Mouse (Mus musculus): ENCODE measurements around the gene Apof. TPM values are rescaled to one million over a fixed set of nuclear protein-coding genes. Genes with fewer than 3 reads are reported as not detected.
"Not testable (repeated sequence)": the region's sequence is repeated elsewhere in the genome, so short reads cannot be mapped to it uniquely, and the experiment has no call there.

The Apof gene
- polyA plus RNA-seq, 1 experiment from 2014 or later = not detected

DNA sequence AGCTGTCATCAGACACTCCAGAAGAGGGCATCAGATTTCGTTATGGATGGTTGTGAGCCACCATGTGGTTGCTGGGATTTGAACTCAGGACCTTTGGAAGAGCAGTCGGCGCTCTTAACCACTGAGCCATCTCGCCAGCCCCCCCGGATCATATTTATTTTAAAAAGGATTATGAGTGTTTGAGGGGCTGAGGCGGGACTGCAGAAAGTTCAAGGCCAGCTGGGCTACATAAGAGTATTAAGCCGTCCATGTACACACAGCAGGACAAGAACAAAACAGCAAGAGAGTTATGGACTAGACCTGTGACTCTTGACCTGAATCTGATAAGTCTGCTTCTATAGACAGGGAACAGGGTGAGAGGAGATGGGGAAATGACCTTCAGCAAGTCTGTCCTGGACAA, 8.1 kb upstream of the Apof start:
- H3K9me3 ChIP-seq; H3K4me3 ChIP-seq; H3K36me3 ChIP-seq; H3K4me1 ChIP-seq; H3K9ac ChIP-seq (replicated peaks); H3K4me2 ChIP-seq (replicated peaks); ATAC-seq (ENCODE audit: low FRiP score, low read depth); H3K27ac ChIP-seq (replicated peaks); H3K27me3 ChIP-seq: not testable (repeated sequence)
- 92% methylated on average over 7 of the region's 7 CpGs for WGBS

DNA sequence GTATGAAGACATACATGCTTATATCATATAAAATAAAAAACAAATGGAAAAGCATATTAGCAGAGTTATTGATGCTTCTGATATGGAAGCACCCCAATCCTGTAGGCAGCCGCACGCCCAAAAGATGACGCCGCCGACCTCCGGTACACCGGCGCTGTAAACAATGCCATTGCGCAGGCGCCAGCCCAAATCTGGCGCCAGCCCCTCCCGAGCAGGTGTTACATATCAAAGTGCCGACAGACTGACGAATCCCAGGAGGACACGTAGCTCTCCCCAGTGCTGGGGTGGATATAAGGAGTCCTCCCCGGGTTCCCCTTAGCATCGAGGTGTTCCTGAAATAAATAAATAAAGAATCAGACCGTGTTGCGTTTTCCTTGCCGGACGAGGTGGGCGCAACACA, 6.2 kb upstream of the Apof start:
- no peak for ATAC-seq (ENCODE audit: low FRiP score, low read depth)
- no peak overlapping the region for H3K4me3 ChIP-seq
- no peak overlapping the region for H3K4me2 ChIP-seq (replicated peaks)
- no peaks in the 10 kb centered on the region for H3K27me3 ChIP-seq
- WGBS = 77% methylated on average over 22 of the region's 22 CpGs
- H3K9me3 ChIP-seq = no peaks in the 10 kb centered on the region
- no peak overlapping the region for H3K27ac ChIP-seq (replicated peaks)
- H3K4me1 ChIP-seq = no peaks in the 10 kb centered on the region
- H3K9ac ChIP-seq (replicated peaks) = no peak overlapping the region
- H3K36me3 ChIP-seq = no peaks in the 10 kb centered on the region

DNA sequence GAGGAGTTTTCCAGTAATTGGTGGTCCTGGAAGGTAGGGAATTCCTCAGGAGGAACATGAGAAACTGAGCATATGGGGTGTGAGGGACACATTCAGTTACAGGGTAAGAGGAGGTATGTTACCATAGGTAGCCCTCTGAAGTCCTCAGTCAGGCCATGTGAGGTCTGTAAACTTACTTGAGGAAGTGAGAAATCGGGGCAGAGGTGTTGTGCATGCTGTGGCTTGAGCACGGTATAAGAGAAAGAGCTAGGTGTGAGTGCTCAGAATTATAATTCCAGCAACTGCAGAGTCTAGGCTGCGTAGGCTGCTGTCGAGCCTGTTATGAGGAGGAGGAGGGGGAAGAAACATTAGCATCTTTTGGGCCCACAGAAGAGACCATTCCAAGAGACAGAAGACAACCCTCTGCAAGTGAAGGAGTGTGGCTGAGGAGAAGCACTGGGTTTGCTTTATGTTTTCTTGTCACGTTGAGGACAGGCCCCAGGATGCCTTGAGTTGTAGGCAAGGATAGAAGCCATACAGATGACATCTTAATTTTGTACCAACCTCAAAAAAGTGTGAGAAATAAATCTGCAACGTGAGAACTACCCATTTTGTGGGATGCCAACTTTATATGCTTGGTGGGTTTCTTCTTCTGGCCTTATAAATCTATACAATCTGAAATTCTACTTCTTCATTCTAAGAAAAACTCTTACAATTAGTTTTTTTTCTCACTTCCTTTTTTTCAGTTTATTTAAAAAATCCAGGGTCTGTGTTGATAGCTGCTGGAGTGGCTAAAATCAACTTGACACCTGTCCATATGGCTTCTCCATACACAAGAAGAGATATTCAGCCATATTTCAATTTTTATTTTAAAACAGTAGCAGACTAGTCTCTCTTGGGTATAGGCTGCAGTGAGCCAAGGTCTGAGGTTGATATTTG, 4.8 kb upstream of the Apof start:
- Histone ChIP-seq H3K36me3 (no peaks in the 10 kb centered on the region), H3K9me3 (no peaks in the 10 kb centered on the region), H3K27me3 (no peaks in the 10 kb centered on the region), H3K4me1 (no peaks in the 10 kb centered on the region), H3K4me3 (no peak overlapping the region), H3K4me2 (replicated peaks) (no peak overlapping the region), H3K9ac (replicated peaks) (no peak overlapping the region), H3K27ac (replicated peaks) (no peak overlapping the region)
- WGBS = 80% methylated on average over 6 of the region's 6 CpGs
- ATAC-seq (ENCODE audit: low FRiP score, low read depth) = no peak

DNA sequence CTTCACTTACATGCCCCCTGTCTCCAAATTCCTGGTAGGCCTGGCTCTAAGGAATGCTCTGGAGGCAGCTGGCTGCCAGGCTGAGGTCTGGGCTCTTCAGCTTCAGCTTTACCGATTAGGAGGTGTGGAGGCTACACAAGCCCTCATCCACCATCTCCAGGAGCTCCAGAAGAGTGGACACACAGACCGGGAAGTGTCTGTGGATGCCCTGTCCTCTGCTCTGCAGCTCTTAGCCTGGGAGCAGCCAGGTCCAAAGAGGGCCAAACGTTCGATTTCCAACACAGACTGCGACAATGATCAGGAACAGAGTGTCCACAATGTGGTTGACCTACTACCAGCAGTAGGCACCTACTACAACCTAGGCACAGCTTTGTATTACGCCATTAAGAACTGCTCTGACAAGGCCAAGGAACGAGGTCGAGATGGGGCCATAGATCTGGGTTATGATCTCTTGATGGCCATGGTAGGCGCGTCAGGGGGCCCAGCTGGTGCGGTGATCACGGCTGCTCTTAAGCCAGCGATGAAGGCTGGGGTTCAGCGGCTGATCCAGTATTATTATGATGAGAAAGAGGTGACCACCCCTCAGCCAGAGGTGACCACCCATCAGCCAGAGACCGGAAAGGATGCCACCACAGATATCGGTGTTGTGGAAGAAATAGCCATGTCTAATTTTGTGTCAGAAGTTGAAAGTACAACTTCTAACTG, 887 bp downstream of the Apof start:
- 88% methylated on average over 16 of the region's 16 CpGs for WGBS
- no peak overlapping the region for H3K4me2 ChIP-seq (replicated peaks)
- H3K4me1 ChIP-seq = peaks cover 3% of the 10 kb centered on the region; the same call in 1 of the 2 replicates
- H3K9me3 ChIP-seq = no peaks in the 10 kb centered on the region
- ATAC-seq (ENCODE audit: low FRiP score, low read depth) = no peak
- no peaks in the 10 kb centered on the region for H3K36me3 ChIP-seq
- H3K9ac ChIP-seq (replicated peaks) = no peak overlapping the region
- no peaks in the 10 kb centered on the region; the same call in 1 of the 2 replicates for H3K27me3 ChIP-seq
- no peak overlapping the region for H3K4me3 ChIP-seq
- H3K27ac ChIP-seq (replicated peaks) = no peak overlapping the region

DNA sequence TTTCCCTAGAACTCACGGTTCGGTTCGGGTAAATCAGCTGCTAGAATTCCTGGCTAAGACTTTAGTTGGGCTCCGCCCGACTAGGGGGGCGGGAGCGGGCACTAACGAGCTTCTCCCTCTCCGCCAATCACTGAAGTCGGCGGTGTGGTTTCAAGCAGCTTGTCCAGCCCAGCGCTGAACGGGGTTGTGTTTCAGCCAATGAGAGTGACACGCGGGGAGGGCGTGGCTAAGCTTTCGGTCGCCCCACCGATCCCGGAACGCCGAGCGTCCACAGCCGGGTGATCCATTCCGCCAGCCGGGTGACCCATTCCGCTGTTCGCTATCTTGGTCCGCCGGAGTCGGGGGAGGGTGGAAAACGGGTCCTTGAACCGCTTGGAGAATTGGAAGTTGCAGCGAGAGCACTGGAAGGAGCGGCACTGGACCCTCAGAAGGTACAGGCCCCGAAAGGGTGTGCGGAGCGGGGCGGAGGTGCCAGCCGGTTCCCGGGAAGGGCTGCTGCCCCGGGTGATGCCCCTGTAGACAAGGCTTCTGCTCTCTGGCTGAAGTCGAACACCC, 1.9 kb downstream of the Apof start, which contains the start of gene Stat2:
TSS of gene Stat2 (plus strand) at position 273 of the 555 bp plus-strand sequence.
- peak within 1 kb of the TSS; percentile 71 for H3K4me3 ChIP-seq
- ATAC-seq (ENCODE audit: low FRiP score, low read depth) = peak; percentile 99
- peak within 1 kb of the TSS; percentile 72 for H3K9ac ChIP-seq (replicated peaks)
- H3K4me1 ChIP-seq = peaks cover 3% of the 10 kb centered on the region; the same call in 1 of the 2 replicates
- no peaks in the 10 kb centered on the region; the same call in 1 of the 2 replicates for H3K27me3 ChIP-seq
- peak within 1 kb of the TSS; percentile 59 for H3K4me2 ChIP-seq (replicated peaks)
- no peaks in the 10 kb centered on the region for H3K36me3 ChIP-seq
- peak within 1 kb of the TSS; percentile 76 for H3K27ac ChIP-seq (replicated peaks)
- WGBS = 1% methylated on average over 43 of the region's 43 CpGs
- no peaks in the 10 kb centered on the region for H3K9me3 ChIP-seq

DNA sequence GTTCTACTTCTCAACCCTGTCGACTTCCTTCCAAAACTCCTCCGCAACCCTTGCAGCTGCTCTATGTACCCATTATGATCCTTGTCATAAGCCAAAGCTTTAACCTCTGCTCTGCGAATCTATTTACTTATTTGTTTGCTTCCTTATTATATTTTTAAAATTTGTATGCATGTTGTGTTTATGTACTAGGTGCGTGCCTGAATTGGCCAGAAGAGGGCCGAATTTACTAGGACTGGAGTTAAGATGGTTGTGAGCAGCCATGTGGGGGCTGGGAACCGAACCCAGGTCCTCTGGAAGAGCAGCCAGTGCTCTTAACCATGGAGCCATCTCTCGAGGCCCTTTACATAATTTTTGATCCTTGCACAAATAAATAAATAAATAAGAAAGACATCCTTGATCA, 2.4 kb downstream of the Apof start:
- H3K9me3 ChIP-seq = no peaks in the 10 kb centered on the region
- peak overlapping the region; percentile 76 for H3K27ac ChIP-seq (replicated peaks)

DNA sequence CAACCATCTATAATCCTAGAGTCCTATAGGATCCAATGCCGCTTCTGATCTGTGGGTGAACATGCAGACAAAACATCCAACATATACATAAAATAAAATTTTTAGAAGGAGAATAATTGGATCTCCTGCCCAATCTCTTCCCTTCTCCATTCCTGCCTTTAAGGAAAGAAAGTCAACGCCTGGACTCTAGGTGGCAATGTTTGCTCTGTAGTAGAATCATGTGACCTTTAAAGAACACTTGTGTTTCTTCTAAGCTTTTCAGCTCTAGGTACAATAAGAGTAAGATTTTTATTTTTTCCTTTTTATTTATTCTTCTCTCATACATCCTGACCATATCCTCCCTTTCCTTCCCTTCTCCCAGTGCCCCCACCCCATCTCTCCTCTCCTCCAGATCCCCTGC, 3.4 kb downstream of the Apof start:
- no peak overlapping the region for H3K4me2 ChIP-seq (replicated peaks)
- 72% methylated on average over 2 of the region's 2 CpGs for WGBS
- no peak overlapping the region for H3K27ac ChIP-seq (replicated peaks)
- no peak overlapping the region for H3K9ac ChIP-seq (replicated peaks)
- no peak overlapping the region for H3K4me3 ChIP-seq
- no peaks in the 10 kb centered on the region; the same call in 1 of the 2 replicates for H3K27me3 ChIP-seq
- H3K36me3 ChIP-seq = 0 out of 2 replicates have a peak, but pooled peaks cover 6% of the 10 kb centered on the region
- H3K9me3 ChIP-seq = no peaks in the 10 kb centered on the region
- H3K4me1 ChIP-seq = peaks cover 3% of the 10 kb centered on the region; the same call in 1 of the 2 replicates
- ATAC-seq (ENCODE audit: low FRiP score, low read depth) = no peak

More for the DNA sequence above, 2.4 kb downstream of the Apof start:
- Histone ChIP-seq H3K9ac (replicated peaks) (peak overlapping the region; percentile 72), H3K36me3 (no peaks in the 10 kb centered on the region), H3K4me2 (replicated peaks) (peak overlapping the region; percentile 59), H3K27me3 (no peaks in the 10 kb centered on the region; the same call in 1 of the 2 replicates), H3K4me1 (peaks cover 3% of the 10 kb centered on the region; the same call in 1 of the 2 replicates), H3K4me3 (peak overlapping the region; percentile 71)
- 45% methylated on average over 7 of the region's 7 CpGs for WGBS
- ATAC-seq (ENCODE audit: low FRiP score, low read depth) = no peak

DNA sequence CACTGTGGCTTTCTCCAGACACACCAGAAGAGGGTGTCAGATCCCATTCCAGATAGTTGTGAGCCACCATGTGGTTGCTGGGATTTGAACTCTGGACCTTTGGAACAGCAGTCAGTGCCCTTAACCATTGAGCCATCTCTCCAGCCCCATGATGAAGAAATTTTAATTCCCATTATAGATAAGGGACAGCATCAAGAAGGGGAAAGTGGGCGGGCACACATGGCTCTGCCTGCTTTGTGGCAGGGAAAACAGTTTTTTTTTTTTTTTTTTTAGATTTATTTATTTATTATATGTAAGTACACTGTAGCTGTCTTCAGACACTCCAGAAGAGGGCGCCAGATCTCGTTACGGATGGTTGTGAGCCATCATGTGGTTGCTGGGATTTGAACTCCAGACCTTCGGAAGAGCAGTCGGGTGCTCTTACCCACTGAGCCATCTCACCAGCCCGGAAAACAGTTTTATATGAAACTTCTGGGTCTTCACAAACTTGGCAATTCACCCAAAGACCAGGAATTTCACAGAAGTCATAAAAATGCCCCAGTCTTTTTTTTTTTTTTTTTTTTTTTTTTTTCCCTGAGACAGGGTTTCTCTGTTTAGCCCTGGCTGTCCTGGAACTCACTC, 4.5 kb downstream of the Apof start:
- H3K9me3 ChIP-seq; H3K4me2 ChIP-seq (replicated peaks): not testable (repeated sequence)
- WGBS = 92% methylated on average over 6 of the region's 7 CpGs

DNA sequence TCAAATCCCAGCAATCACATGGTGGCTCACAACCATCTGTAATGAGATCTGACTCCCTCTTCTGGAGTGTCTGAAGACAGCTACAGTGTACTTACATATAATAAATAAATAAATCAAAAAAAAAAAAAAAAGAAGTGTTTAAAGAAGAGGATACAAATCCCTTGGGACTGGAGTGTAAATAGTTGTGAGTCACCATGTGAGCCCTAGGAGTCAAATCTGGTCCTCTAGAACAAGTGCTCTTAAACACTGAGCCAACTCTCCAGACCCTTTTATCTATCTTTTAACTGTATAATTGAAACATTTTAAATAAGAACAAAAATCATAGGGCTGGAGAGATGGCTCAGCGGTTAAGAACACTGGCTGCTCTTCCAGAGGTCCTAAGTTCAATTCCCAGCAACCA, 6.9 kb downstream of the Apof start:
- H3K36me3 ChIP-seq = peaks cover 23% of the 10 kb centered on the region
- H3K9me3 ChIP-seq; H3K4me3 ChIP-seq; H3K27ac ChIP-seq (replicated peaks); H3K4me1 ChIP-seq; ATAC-seq (ENCODE audit: low FRiP score, low read depth); H3K9ac ChIP-seq (replicated peaks); H3K4me2 ChIP-seq (replicated peaks); H3K27me3 ChIP-seq: not testable (repeated sequence)
- 100% methylated on average over 1 of the region's 1 CpGs for WGBS

More for the DNA sequence above, 4.5 kb downstream of the Apof start:
- not testable (repeated sequence) for H3K36me3 ChIP-seq; H3K27me3 ChIP-seq; H3K4me3 ChIP-seq; H3K4me1 ChIP-seq; H3K9ac ChIP-seq (replicated peaks); ATAC-seq (ENCODE audit: low FRiP score, low read depth); H3K27ac ChIP-seq (replicated peaks)

DNA sequence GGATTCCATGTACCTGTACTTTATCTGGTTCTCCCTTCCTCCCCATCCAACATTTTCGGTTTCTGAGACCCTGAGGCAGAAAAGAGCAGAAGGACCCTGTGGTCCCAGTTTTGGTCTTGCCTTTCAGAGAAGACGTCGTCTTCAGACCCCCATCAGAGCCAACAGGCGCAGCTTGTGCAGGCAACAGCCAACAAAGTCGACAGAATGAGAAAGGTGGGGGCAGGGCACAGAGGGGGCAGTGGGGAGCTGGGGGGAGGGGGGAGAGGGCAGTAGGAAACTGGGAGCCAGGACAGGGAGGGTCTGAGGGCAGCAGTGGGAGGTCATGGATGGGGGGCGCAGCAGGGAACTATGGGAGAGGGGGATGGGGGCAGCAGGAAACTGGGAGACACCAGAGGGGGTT, 9.7 kb downstream of the Apof start:
- Histone ChIP-seq H3K27ac (replicated peaks) (no peak overlapping the region), H3K9me3 (no peaks in the 10 kb centered on the region), H3K4me1 (no peaks in the 10 kb centered on the region), H3K4me3 (no peak overlapping the region), H3K36me3 (peaks cover 50% of the 10 kb centered on the region), H3K27me3 (no peaks in the 10 kb centered on the region), H3K4me2 (replicated peaks) (no peak overlapping the region), H3K9ac (replicated peaks) (no peak overlapping the region)
- no peak for ATAC-seq (ENCODE audit: low FRiP score, low read depth)
- WGBS = 64% methylated on average over 6 of the region's 6 CpGs

DNA sequence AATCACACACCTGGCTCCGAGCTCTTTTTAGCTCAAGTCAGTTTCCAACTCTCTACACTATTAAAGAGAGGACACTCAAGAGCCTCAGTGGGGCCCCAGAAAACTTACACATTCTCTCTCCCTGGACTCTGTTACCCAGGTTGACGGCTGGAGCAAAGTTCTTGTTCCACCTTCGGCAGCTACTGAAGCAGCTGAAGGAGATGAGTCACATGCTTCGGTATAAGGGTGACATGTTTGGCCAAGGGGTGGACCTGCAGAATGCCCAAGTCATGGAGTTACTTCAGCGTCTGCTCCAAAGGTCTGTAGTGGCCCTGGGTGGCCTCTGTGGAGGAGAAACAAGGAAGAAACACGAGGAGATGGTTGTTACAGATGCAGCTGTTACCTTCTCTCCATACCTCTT, 12.5 kb downstream of the Apof start:
- no peak overlapping the region for H3K27ac ChIP-seq (replicated peaks)
- H3K9me3 ChIP-seq = no peaks in the 10 kb centered on the region
- H3K4me2 ChIP-seq (replicated peaks) = no peak overlapping the region
- no peaks in the 10 kb centered on the region for H3K27me3 ChIP-seq
- H3K4me1 ChIP-seq = no peaks in the 10 kb centered on the region
- H3K4me3 ChIP-seq = no peak overlapping the region
- no peak for ATAC-seq (ENCODE audit: low FRiP score, low read depth)
- peaks cover 71% of the 10 kb centered on the region for H3K36me3 ChIP-seq
- no peak overlapping the region for H3K9ac ChIP-seq (replicated peaks)
- 93% methylated on average over 6 of the region's 6 CpGs for WGBS

Data from midbrain, embryonic 12.5 days (tissue).